Mouse (Mus musculus) mouse trophoblast stem cell (cell line): ENCODE data around the gene Gm21497.
"Not testable (repeated sequence)": the region's sequence is repeated elsewhere in the genome, so short reads cannot be mapped to it uniquely, and the experiment has no call there.

ENCODE experiments used
- in situ Hi-C, 2 experiments: fragments of 300-500 bp; cut with MseI, MboI; formaldehyde crosslinking; loops; 2 replicates in 1 of 2; 3 replicates in 1 of 2; pipeline ENCODE4 v1.15.1; 2025

Gm21497 gene

GRCm38 (mm10) chrY:61646446-61646845 lies at the start of gene Gm21497:
Gene Gm21497 (plus strand): TSS chrY:61646746.
- in situ Hi-C loops, result not testable (repeated sequence)
